Mouse (Mus musculus): ENCODE data around the gene Shc4. TPM values are rescaled to one million over a fixed set of nuclear protein-coding genes. Genes with fewer than 3 reads are reported as not detected.
A peak's percentile ranks its signal among the peaks of the same experiment; 100 is the strongest.

Shc4 gene
- polyA plus RNA-seq, 1 experiment from 2014 or later, result 0.82 TPM

GRCm38 (mm10) chr2:125624127-125624685 lies 99.7 kb downstream of the Shc4 start:
- Histone ChIP-seq H3K36me3 (peaks cover 33% of the 10 kb centered on the region), H3K4me2 (peak overlapping the region; percentile 85), H3K27ac (peak overlapping the region; percentile 72), H3K4me1 (peaks cover 33% of the 10 kb centered on the region), H3K27me3 (replicated peaks) (0 out of 2 replicates have a peak, but pooled peaks cover 4% of the 10 kb centered on the region), H3K9me3 (replicated peaks) (no peaks in the 10 kb centered on the region), H3K9ac (peak overlapping the region; percentile 87), H3K4me3 (peak overlapping the region; percentile 84)
- 4% methylated on average over 9 of the region's 9 CpGs for WGBS (ENCODE audit: insufficient replicate concordance)
- no peak for ATAC-seq

GRCm38 (mm10) chr2:125623211-125623610 lies 100.7 kb downstream of the Shc4 start:
- Histone ChIP-seq H3K4me3 (peak overlapping the region; percentile 84), H3K36me3 (peaks cover 42% of the 10 kb centered on the region), H3K27me3 (replicated peaks) (no peaks in the 10 kb centered on the region), H3K27ac (no peak overlapping the region), H3K4me1 (peaks cover 33% of the 10 kb centered on the region), H3K9ac (peak overlapping the region; percentile 17; the same call in 1 of the 2 replicates), H3K9me3 (replicated peaks) (no peaks in the 10 kb centered on the region), H3K4me2 (peak overlapping the region; percentile 85)
- 81% methylated on average over 15 of the region's 15 CpGs for WGBS (ENCODE audit: insufficient replicate concordance)
- ATAC-seq, result no peak

GRCm38 (mm10) chr2:125620213-125620907 lies 103.6 kb downstream of the Shc4 start:
- Histone ChIP-seq H3K27me3 (replicated peaks) (no peaks in the 10 kb centered on the region), H3K36me3 (peaks cover 70% of the 10 kb centered on the region), H3K4me3 (no peak overlapping the region), H3K9me3 (replicated peaks) (no peaks in the 10 kb centered on the region), H3K27ac (no peak overlapping the region), H3K4me1 (peaks cover 38% of the 10 kb centered on the region), H3K9ac (no peak overlapping the region), H3K4me2 (no peak overlapping the region)
- no peak for ATAC-seq
- WGBS (ENCODE audit: insufficient replicate concordance), result 87% methylated on average over 25 of the region's 25 CpGs

GRCm38 (mm10) chr2:125615858-125616424 lies 108.0 kb downstream of the Shc4 start:
- ATAC-seq, result peak; percentile 73
- peaks cover 12% of the 10 kb centered on the region; the same call in 1 of the 2 replicates for H3K4me1 ChIP-seq
- no peak overlapping the region for H3K4me2 ChIP-seq
- H3K9ac ChIP-seq, result no peak overlapping the region
- no peaks in the 10 kb centered on the region for H3K9me3 ChIP-seq (replicated peaks)
- H3K27ac ChIP-seq, result peak overlapping the region; percentile 60
- H3K36me3 ChIP-seq, result peaks cover 93% of the 10 kb centered on the region
- WGBS (ENCODE audit: insufficient replicate concordance), result 64% methylated on average over 8 of the region's 8 CpGs
- no peaks in the 10 kb centered on the region for H3K27me3 ChIP-seq (replicated peaks)
- H3K4me3 ChIP-seq, result no peak overlapping the region

GRCm38 (mm10) chr2:125615440-125615839 lies 108.5 kb downstream of the Shc4 start:
- Histone ChIP-seq H3K4me1 (peaks cover 12% of the 10 kb centered on the region; the same call in 1 of the 2 replicates), H3K9me3 (replicated peaks) (no peaks in the 10 kb centered on the region), H3K36me3 (peaks cover 92% of the 10 kb centered on the region), H3K4me2 (no peak overlapping the region), H3K27me3 (replicated peaks) (no peaks in the 10 kb centered on the region), H3K4me3 (no peak overlapping the region), H3K9ac (no peak overlapping the region), H3K27ac (no peak overlapping the region)
- 82% methylated on average over 7 of the region's 7 CpGs for WGBS (ENCODE audit: insufficient replicate concordance)
- ATAC-seq, result peak; percentile 48

- Histone ChIP-seq H3K4me3 (no peak overlapping the region), H3K4me2 (no peak overlapping the region), H3K27me3 (replicated peaks) (no peaks in the 10 kb centered on the region), H3K9ac (no peak overlapping the region), H3K27ac (no peak overlapping the region), H3K4me1 (no peaks in the 10 kb centered on the region), H3K36me3 (peaks cover 95% of the 10 kb centered on the region), H3K9me3 (replicated peaks) (no peaks in the 10 kb centered on the region)
- 82% methylated on average over 17 of the region's 17 CpGs for WGBS (ENCODE audit: insufficient replicate concordance)
- no peak for ATAC-seq
These were observed 117.6 kb downstream of the Shc4 start for GRCm38 (mm10) chr2:125606220-125606845.

GRCm38 (mm10) chr2:125604646-125605045 lies 119.3 kb downstream of the Shc4 start:
- no peaks in the 10 kb centered on the region for H3K27me3 ChIP-seq (replicated peaks)
- whole genome bisulfite sequencing (ENCODE audit: insufficient replicate concordance), result 70% methylated on average over 7 of the region's 7 CpGs

GRCm38 (mm10) chr2:125602970-125603369 lies 121.0 kb downstream of the Shc4 start:
- no peaks in the 10 kb centered on the region for H3K27me3 ChIP-seq (replicated peaks)
- no peak overlapping the region for H3K4me2 ChIP-seq
- no peaks in the 10 kb centered on the region for H3K9me3 ChIP-seq (replicated peaks)
- WGBS (ENCODE audit: insufficient replicate concordance), result 93% methylated on average over 3 of the region's 3 CpGs
- H3K9ac ChIP-seq, result no peak overlapping the region
- no peak overlapping the region for H3K4me3 ChIP-seq
- no peaks in the 10 kb centered on the region for H3K4me1 ChIP-seq
- peaks cover 98% of the 10 kb centered on the region for H3K36me3 ChIP-seq
- ATAC-seq, result no peak
- H3K27ac ChIP-seq, result no peak overlapping the region

More at GRCm38 (mm10) chr2:125604646-125605045, 119.3 kb downstream of the Shc4 start:
- no peak overlapping the region for H3K27ac ChIP-seq
- H3K36me3 ChIP-seq, result peaks cover 96% of the 10 kb centered on the region
- no peaks in the 10 kb centered on the region for H3K9me3 ChIP-seq (replicated peaks)
- H3K4me2 ChIP-seq, result no peak overlapping the region
- H3K4me3 ChIP-seq, result no peak overlapping the region
- H3K4me1 ChIP-seq, result no peaks in the 10 kb centered on the region
- ATAC-seq, result no peak
- no peak overlapping the region for H3K9ac ChIP-seq

- H3K27ac ChIP-seq, result no peak overlapping the region
- no peaks in the 10 kb centered on the region for H3K27me3 ChIP-seq (replicated peaks)
- H3K4me2 ChIP-seq, result no peak overlapping the region
- ATAC-seq, result no peak
- H3K9ac ChIP-seq, result no peak overlapping the region
- 80% methylated on average over 4 of the region's 4 CpGs for WGBS (ENCODE audit: insufficient replicate concordance)
- H3K4me3 ChIP-seq, result no peak overlapping the region
- H3K4me1 ChIP-seq, result no peaks in the 10 kb centered on the region
- no peaks in the 10 kb centered on the region for H3K9me3 ChIP-seq (replicated peaks)
- peaks cover 96% of the 10 kb centered on the region for H3K36me3 ChIP-seq
These were observed 125.0 kb downstream of the Shc4 start for GRCm38 (mm10) chr2:125598958-125599357.

- H3K4me3 ChIP-seq, result no peak overlapping the region
- no peaks in the 10 kb centered on the region for H3K4me1 ChIP-seq
- H3K27ac ChIP-seq, result no peak overlapping the region
- H3K9me3 ChIP-seq (replicated peaks), result no peaks in the 10 kb centered on the region
- H3K27me3 ChIP-seq (replicated peaks), result no peaks in the 10 kb centered on the region
- no peak overlapping the region for H3K4me2 ChIP-seq
- WGBS (ENCODE audit: insufficient replicate concordance), result 85% methylated on average over 6 of the region's 6 CpGs
- no peak for ATAC-seq
- H3K9ac ChIP-seq, result no peak overlapping the region
- H3K36me3 ChIP-seq, result peaks cover 96% of the 10 kb centered on the region
These were observed 125.7 kb downstream of the Shc4 start for GRCm38 (mm10) chr2:125598251-125598650.

- Histone ChIP-seq H3K4me1 (no peaks in the 10 kb centered on the region), H3K36me3 (peaks cover 94% of the 10 kb centered on the region), H3K9me3 (replicated peaks) (no peaks in the 10 kb centered on the region), H3K27me3 (replicated peaks) (no peaks in the 10 kb centered on the region), H3K9ac (no peak overlapping the region), H3K4me2 (no peak overlapping the region), H3K27ac (no peak overlapping the region), H3K4me3 (no peak overlapping the region)
- ATAC-seq, result no peak
- 92% methylated on average over 12 of the region's 12 CpGs for WGBS (ENCODE audit: insufficient replicate concordance)
These were observed 129.2 kb downstream of the Shc4 start for GRCm38 (mm10) chr2:125594786-125595185.

- peaks cover 94% of the 10 kb centered on the region for H3K36me3 ChIP-seq
These were observed 129.9 kb downstream of the Shc4 start for GRCm38 (mm10) chr2:125594072-125594471.

More at GRCm38 (mm10) chr2:125594072-125594471, 129.9 kb downstream of the Shc4 start:
- H3K27me3 ChIP-seq (replicated peaks), result no peaks in the 10 kb centered on the region
- no peak overlapping the region for H3K4me3 ChIP-seq
- no peak overlapping the region for H3K4me2 ChIP-seq
- 84% methylated on average over 6 of the region's 6 CpGs for WGBS (ENCODE audit: insufficient replicate concordance)
- H3K9me3 ChIP-seq (replicated peaks), result no peaks in the 10 kb centered on the region
- H3K4me1 ChIP-seq, result no peaks in the 10 kb centered on the region
- no peak for ATAC-seq
- H3K27ac ChIP-seq, result no peak overlapping the region
- no peak overlapping the region for H3K9ac ChIP-seq

All from liver, embryonic 12.5 days (tissue).